Comparison of ENCODE assay signal across 9 mouse cellular contexts in genomic region chr2:155237276-155237675, GRCm38 (mm10). TPM values are rescaled to one million over a fixed set of nuclear protein-coding genes. Genes with fewer than 3 reads are reported as not detected.
DNase-seq lines count a peak whose midpoint lies in the region; ATAC-seq lines count a peak whose summit lies in the region.
"Had no signal": no experiment of that assay in that cellular context is flagged by ENCODE, and none has a peak within 500 bp of the region (broad histone marks: within the 10 kb centered on the region; RNA-seq: fewer than 3 reads in every experiment).

No protein-coding gene starts in this region.

- no peaks in the 10 kb centered on the region for H3K27me3 ChIP-seq in embryonic facial prominence, embryonic 14.5 days (replicated peaks; ENCODE audit: control insufficient read depth, insufficient read depth, low read length)
- no peaks in the 10 kb centered on the region for H3K27me3 ChIP-seq in limb, embryonic 12.5 days
- no peaks in the 10 kb centered on the region for H3K27me3 ChIP-seq in splenic B cell, adult 2 months (ENCODE audit: control insufficient read depth, insufficient read depth, low read length, poor library complexity, severe bottlenecking)
- H3K27me3 ChIP-seq: Patski had no signal

- H3K9me3 ChIP-seq in embryonic facial prominence, embryonic 14.5 days (ENCODE audit: control insufficient read depth, low read length): no peaks in the 10 kb centered on the region
- no peaks in the 10 kb centered on the region for H3K9me3 ChIP-seq in limb, embryonic 12.5 days

- peak overlapping the region; percentile 83 for H3K4me3 ChIP-seq in embryonic facial prominence, embryonic 14.5 days (ENCODE audit: low read depth, low read length)
- peak overlapping the region; percentile 91 for H3K4me3 ChIP-seq in limb, embryonic 12.5 days (replicated peaks)

- 15% methylated on average over 4 of the region's 4 CpGs for WGBS in embryonic facial prominence, embryonic 14.5 days
- 21% methylated on average over 4 of the region's 4 CpGs for WGBS in limb, embryonic 12.5 days

- peak overlapping the region; percentile 89 for H3K9ac ChIP-seq in embryonic facial prominence, embryonic 14.5 days (ENCODE audit: low read depth, low read length)
- peak overlapping the region; percentile 89 for H3K9ac ChIP-seq in limb, embryonic 12.5 days (replicated peaks)

- H3K27ac ChIP-seq in embryonic facial prominence, embryonic 14.5 days (replicated peaks; ENCODE audit: low read depth, low read length): no peak overlapping the region
- H3K27ac ChIP-seq in limb, embryonic 12.5 days: no peak overlapping the region

- peak overlapping the region; percentile 83 for H3K4me2 ChIP-seq in embryonic facial prominence, embryonic 14.5 days (ENCODE audit: low read depth, low read length)
- peak overlapping the region; percentile 92 for H3K4me2 ChIP-seq in limb, embryonic 12.5 days

- H3K4me1 ChIP-seq in embryonic facial prominence, embryonic 14.5 days (ENCODE audit: control insufficient read depth, insufficient read depth, low read length): peaks cover 11% of the 10 kb centered on the region
- H3K4me1 ChIP-seq in limb, embryonic 12.5 days (replicated peaks): peaks cover 17% of the 10 kb centered on the region

- DNase-seq in cerebellum, postnatal 10 days: peak; percentile 16
- DNase-seq in cerebellum, adult 18-20 months: no peak
- peak; percentile 25 for DNase-seq in 416B (ENCODE audit: low read depth)
- DNase-seq in embryonic facial prominence, embryonic 14.5 days (ENCODE audit: low spot score): no peak
- DNase-seq in splenic B cell, adult 2 months (ENCODE audit: low read depth, low spot score): peak; percentile 8
- no peak for DNase-seq in cerebellum, adult 11-12 months
- DNase-seq in c-Kit-positive CD71-positive TER-119-positive erythroid progenitor cells, embryonic 14.5 days (ENCODE audit: low spot score): no peak

- ATAC-seq in embryonic facial prominence, embryonic 14.5 days (ENCODE audit: low read depth): no peak
- ATAC-seq in limb, embryonic 12.5 days (ENCODE audit: insufficient number of reproducible peaks, insufficient read depth, low FRiP score, low TSS enrichment, low read depth): no peak

- H3K36me3 ChIP-seq in embryonic facial prominence, embryonic 14.5 days (ENCODE audit: control insufficient read depth, insufficient read depth, low read length): peaks cover under 1% of the 10 kb centered on the region; the same call in 1 of the 2 replicates
- peaks cover 13% of the 10 kb centered on the region; the same call in 1 of the 2 replicates for H3K36me3 ChIP-seq in limb, embryonic 12.5 days
- H3K36me3 ChIP-seq in splenic B cell, adult 2 months (ENCODE audit: control insufficient read depth, insufficient read depth, low read length, poor library complexity, severe bottlenecking): no peaks in the 10 kb centered on the region; the same call in 1 of the 2 replicates

RNA-seq across cellular contexts. Expression of gene Dynlrb1, which starts 0.9 kb away (rescaled TPM):
- polyA plus RNA-seq in embryonic facial prominence, embryonic 14.5 days (2014; fragmentation: Nextera tagmentation; extraction: Ambion mirVana): 453 and 460 TPM in 2 replicates
- polyA plus RNA-seq in limb, embryonic 12.5 days (2016; fragmentation: Nextera tagmentation; extraction: Ambion mirVana): 414 and 459 TPM in 2 replicates

RNA-seq across cellular contexts. Expression of gene Map1lc3a, which starts 38.8 kb away (rescaled TPM):
- 241 and 248 TPM in 2 replicates for polyA plus RNA-seq in embryonic facial prominence, embryonic 14.5 days (2014; fragmentation: Nextera tagmentation; extraction: Ambion mirVana)
- polyA plus RNA-seq in limb, embryonic 12.5 days (2016; fragmentation: Nextera tagmentation; extraction: Ambion mirVana): 163 and 169 TPM in 2 replicates

Comparison
In these comparisons a context has a peak if more than half of its experiments do, and no peak if none do; other contexts are left out.
1. DNase-seq: peak in cerebellum, postnatal 10 days (2 of 2), 416B (single experiment) and splenic B cell, adult 2 months (single experiment); none in cerebellum, adult 18-20 months (0 of 2), embryonic facial prominence, embryonic 14.5 days (single experiment), cerebellum, adult 11-12 months (single experiment) and c-Kit-positive CD71-positive TER-119-positive erythroid progenitor cells, embryonic 14.5 days (single experiment).